Mouse (Mus musculus) cerebellum, adult 9-10 months (tissue): Measurements from ENCODE around the gene Myo1g.
A peak's percentile ranks its signal among the peaks of the same experiment; 100 is the strongest.

Experiments
- DNase-seq: peaks from one replicate; pipeline ENCODE4 v3.0.0; 2022

The Myo1g gene

GRCm38 (mm10) chr11:6520507-6521173, at the start of gene Myo1g:
Gene Myo1g, minus strand, starts transcription at chr11:6520965.
- no peak for DNase-seq

- DNase-seq, result no peak
These were observed 48.6 kb upstream of the Myo1g start for GRCm38 (mm10) chr11:6569410-6569777.

GRCm38 (mm10) chr11:6568584-6569409, 48.0 kb upstream of the Myo1g start:
- no peak for DNase-seq

- DNase-seq, result no peak
These were observed 47.2 kb upstream of the Myo1g start for GRCm38 (mm10) chr11:6567951-6568350.

- no peak for DNase-seq
These were observed 45.7 kb upstream of the Myo1g start for GRCm38 (mm10) chr11:6566496-6566895.

- no peak for DNase-seq
These were observed 42.4 kb upstream of the Myo1g start for GRCm38 (mm10) chr11:6563201-6563600.

- DNase-seq, result no peak
These were observed 41.6 kb upstream of the Myo1g start for GRCm38 (mm10) chr11:6562359-6562758.

GRCm38 (mm10) chr11:6561474-6561873, 40.7 kb upstream of the Myo1g start:
- DNase-seq, result no peak

GRCm38 (mm10) chr11:6560655-6561360, 40.0 kb upstream of the Myo1g start:
- DNase-seq, result no peak

GRCm38 (mm10) chr11:6559996-6560395, 39.2 kb upstream of the Myo1g start:
- no peak for DNase-seq

- no peak for DNase-seq
These were observed 37.5 kb upstream of the Myo1g start for GRCm38 (mm10) chr11:6558234-6558633.

- DNase-seq, result no peak
These were observed 29.4 kb upstream of the Myo1g start for GRCm38 (mm10) chr11:6550201-6550600.

GRCm38 (mm10) chr11:6549770-6550169, 29.0 kb upstream of the Myo1g start:
- no peak for DNase-seq

- no peak for DNase-seq
These were observed 27.0 kb upstream of the Myo1g start for GRCm38 (mm10) chr11:6547696-6548325.

- peak; percentile 60 for DNase-seq
These were observed 26.4 kb upstream of the Myo1g start for GRCm38 (mm10) chr11:6547037-6547680.

- peak; percentile 97 for DNase-seq
These were observed 25.6 kb upstream of the Myo1g start, which contains the start of gene Ccm2 for GRCm38 (mm10) chr11:6546205-6547013. Gene Ccm2, plus strand, starts transcription at chr11:6546887.

GRCm38 (mm10) chr11:6545857-6546192, 25.1 kb upstream of the Myo1g start:
- no peak for DNase-seq

- no peak for DNase-seq
These were observed 24.6 kb upstream of the Myo1g start for GRCm38 (mm10) chr11:6545186-6545856.

- no peak for DNase-seq
These were observed 23.9 kb upstream of the Myo1g start for GRCm38 (mm10) chr11:6544683-6545082.

GRCm38 (mm10) chr11:6530746-6531145, 10.0 kb upstream of the Myo1g start:
- DNase-seq, result no peak

- no peak for DNase-seq
These were observed 9.2 kb upstream of the Myo1g start for GRCm38 (mm10) chr11:6529961-6530360.
